Mouse (Mus musculus) myocyte (in vitro differentiated cells): Measurements from ENCODE around the gene H2-Ob.

Experiments
- CEBPB ChIP-seq: IDR thresholded peaks from 2 replicates; pipeline ENCODE4 v1.6.1; 2011; ENCODE audit warnings: mild to moderate bottlenecking, moderate library complexity; ENCODE audit not compliant: poor library complexity, insufficient read depth, severe bottlenecking
- E2F4 ChIP-seq: IDR thresholded peaks from one replicate; pipeline ENCODE4 v1.6.1; 2011; ENCODE audit warnings: mild to moderate bottlenecking, control low read depth, moderate library complexity; ENCODE audit not compliant: insufficient read depth
- MAX ChIP-seq: IDR thresholded peaks from one replicate; pipeline ENCODE4 v1.6.1; 2011; ENCODE audit warnings: low read depth, mild to moderate bottlenecking, control low read depth
- MYOG ChIP-seq, 3 experiments: IDR thresholded peaks; one replicate each; pipeline ENCODE4 v1.6.1; 2011; ENCODE audit warnings: control low read depth in 2 of 3, low read depth in 2 of 3, mild to moderate bottlenecking in 2 of 3; ENCODE audit not compliant: insufficient read length in 2 of 3, control insufficient read depth in 1 of 3, insufficient read depth in 1 of 3
- POLR2A ChIP-seq: IDR thresholded peaks from one replicate; pipeline ENCODE4 v1.6.1; 2011; ENCODE audit warnings: low read depth, mild to moderate bottlenecking, control low read depth, moderate library complexity; ENCODE audit not compliant: insufficient read length
- POLR2AphosphoS2 ChIP-seq: IDR thresholded peaks from one replicate; pipeline ENCODE4 v1.6.1; 2011; ENCODE audit warnings: low read depth, control low read depth; ENCODE audit not compliant: insufficient read length
- TCF12 ChIP-seq: IDR thresholded peaks from one replicate; pipeline ENCODE4 v1.6.1; 2011; ENCODE audit warnings: mild to moderate bottlenecking, control low read depth; ENCODE audit not compliant: poor library complexity, insufficient read depth, severe bottlenecking
- USF1 ChIP-seq: IDR thresholded peaks from one replicate; pipeline ENCODE4 v1.6.1; 2011; ENCODE audit warnings: low read depth, mild to moderate bottlenecking, control low read depth, moderate library complexity

DNA sequence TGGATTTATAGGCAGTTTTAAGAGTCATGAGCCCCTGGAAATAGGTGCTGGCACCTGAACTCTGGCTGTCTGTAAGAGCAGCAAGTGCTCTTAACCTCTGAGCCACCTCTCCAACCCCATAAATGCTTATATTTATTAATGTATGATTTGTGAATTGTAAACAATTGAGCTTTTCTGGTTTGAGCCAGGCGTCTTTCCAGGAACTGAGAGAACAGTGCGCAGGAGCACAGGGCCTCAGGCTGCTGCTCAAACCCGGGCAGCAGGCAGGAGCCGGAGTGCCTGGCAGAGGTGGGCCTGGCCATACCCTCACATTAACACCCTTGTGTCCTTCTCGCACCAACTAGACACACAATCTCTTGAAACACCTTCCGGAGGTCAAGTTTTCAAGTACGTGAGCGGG, 61.4 kb downstream of the H2-Ob start:
- TF ChIP-seq CEBPB (no peak), POLR2A (no peak), E2F4 (no peak), TCF12 (no peak), USF1 (no peak), MYOG (IDR thresholded peaks at IDR 0.05; ENCODE audit: control insufficient read depth in 1 of 3, insufficient read depth in 1 of 3, insufficient read length in 2 of 3, low read depth in 2 of 3) (no peak), POLR2AphosphoS2 (no peak), MAX (no peak)
